In the genomic region with DNA sequence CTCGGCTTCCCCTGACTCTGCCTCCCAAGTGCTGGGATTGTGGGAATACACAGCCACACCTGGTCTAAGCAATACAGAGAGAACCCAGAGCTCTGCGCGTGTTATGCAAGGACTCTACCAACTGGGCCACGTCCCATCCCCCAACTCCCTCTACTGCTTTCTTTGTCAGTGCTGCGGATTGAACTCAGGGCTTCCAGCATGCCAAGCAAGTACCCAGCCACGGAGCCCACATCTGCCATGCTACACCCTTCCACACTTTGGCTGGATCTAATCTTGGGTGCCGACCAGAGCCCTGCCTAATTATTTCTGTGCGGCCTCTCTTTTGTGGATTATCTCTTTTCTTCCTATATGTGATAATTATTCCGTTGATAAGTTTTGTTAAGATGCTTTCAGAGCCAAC, we compare ENCODE assay signal across 22 mouse cellular contexts.
DNase-seq lines count a peak whose midpoint lies in the region; ATAC-seq and TF ChIP-seq lines count a peak whose summit lies in the region.
"Had no signal": no experiment of that assay in that cellular context is flagged by ENCODE, and none has a peak within 500 bp of the region (broad histone marks: within the 10 kb centered on the region; RNA-seq: fewer than 3 reads in every experiment).

No protein-coding gene starts in this region.

- no peaks in the 10 kb centered on the region for H3K9me3 ChIP-seq in hindbrain, embryonic 10.5 days
- H3K9me3 ChIP-seq in hindbrain, embryonic 16.5 days (ENCODE audit: control insufficient read depth, low read length) = no peaks in the 10 kb centered on the region
- H3K9me3 ChIP-seq in midbrain, embryonic 13.5 days = no peaks in the 10 kb centered on the region
- no peaks in the 10 kb centered on the region for H3K9me3 ChIP-seq in midbrain, postnatal 0 days (ENCODE audit: low read length)
- H3K9me3 ChIP-seq in forebrain, embryonic 13.5 days (replicated peaks) = no peaks in the 10 kb centered on the region
- H3K9me3 ChIP-seq in forebrain, postnatal 0 days (ENCODE audit: low read length) = no peaks in the 10 kb centered on the region
- H3K9me3 ChIP-seq: embryonic facial prominence, embryonic 15.5 days; heart, embryonic 13.5 days; hindbrain, embryonic 12.5 days had no signal

- TF ChIP-seq CTCF in midbrain, postnatal 0 days (IDR thresholded peaks at IDR 0.05) = no peak
- TF ChIP-seq CTCF in forebrain, postnatal 0 days (IDR thresholded peaks at IDR 0.05; ENCODE audit: low read depth) = no peak

- ATAC-seq in hindbrain, embryonic 16.5 days = no peak
- no peak for ATAC-seq in midbrain, embryonic 13.5 days
- no peak for ATAC-seq in midbrain, postnatal 0 days (ENCODE audit: low FRiP score)
- peak; percentile 85 for ATAC-seq in forebrain, embryonic 13.5 days
- no peak for ATAC-seq in forebrain, postnatal 0 days
- ATAC-seq: activated CD4-positive, CD25-positive, alpha-beta regulatory T cell, adult 4 months; hindbrain, postnatal 0 days had no signal

- H3K9ac ChIP-seq in hindbrain, embryonic 16.5 days (ENCODE audit: low read depth, low read length) = no peak overlapping the region
- no peak overlapping the region for H3K9ac ChIP-seq in midbrain, embryonic 13.5 days (replicated peaks)
- no peak overlapping the region for H3K9ac ChIP-seq in midbrain, postnatal 0 days (replicated peaks; ENCODE audit: low read length, poor library complexity, severe bottlenecking)
- no peak overlapping the region for H3K9ac ChIP-seq in forebrain, embryonic 13.5 days
- H3K9ac ChIP-seq in forebrain, postnatal 0 days = no peak overlapping the region
- H3K9ac ChIP-seq: embryonic facial prominence, embryonic 15.5 days; heart, embryonic 13.5 days; hindbrain, embryonic 12.5 days had no signal

- H3K4me1 ChIP-seq in hindbrain, embryonic 10.5 days (replicated peaks) = peaks cover 13% of the 10 kb centered on the region
- no peaks in the 10 kb centered on the region for H3K4me1 ChIP-seq in hindbrain, embryonic 16.5 days (ENCODE audit: control insufficient read depth, insufficient read depth, low read depth, low read length)
- H3K4me1 ChIP-seq in midbrain, embryonic 13.5 days (replicated peaks) = peaks cover 13% of the 10 kb centered on the region
- no peaks in the 10 kb centered on the region for H3K4me1 ChIP-seq in midbrain, postnatal 0 days (ENCODE audit: insufficient read depth, low read length)
- peaks cover 14% of the 10 kb centered on the region; the same call in 1 of the 2 replicates for H3K4me1 ChIP-seq in forebrain, embryonic 13.5 days
- no peaks in the 10 kb centered on the region for H3K4me1 ChIP-seq in forebrain, postnatal 0 days (ENCODE audit: insufficient read depth)
- H3K4me1 ChIP-seq: embryonic facial prominence, embryonic 15.5 days; hindbrain, embryonic 12.5 days had no signal

- peak overlapping the region; percentile 66 for H3K27ac ChIP-seq in hindbrain, embryonic 10.5 days
- H3K27ac ChIP-seq in hindbrain, embryonic 16.5 days (ENCODE audit: low read depth, low read length) = no peak overlapping the region
- peak overlapping the region; percentile 39; the same call in 1 of the 2 replicates for H3K27ac ChIP-seq in midbrain, embryonic 13.5 days
- H3K27ac ChIP-seq in midbrain, postnatal 0 days (ENCODE audit: low read depth, low read length) = no peak overlapping the region
- H3K27ac ChIP-seq in forebrain, embryonic 13.5 days = peak overlapping the region; percentile 65
- H3K27ac ChIP-seq in forebrain, postnatal 0 days (ENCODE audit: low read depth, low read length) = no peak overlapping the region
- H3K27ac ChIP-seq: embryonic facial prominence, embryonic 15.5 days; heart, embryonic 13.5 days; hindbrain, embryonic 12.5 days; hindbrain, postnatal 0 days had no signal

- DNase-seq in hindbrain, embryonic 10.5 days (ENCODE audit: low spot score) = no peak
- no peak for DNase-seq in midbrain, postnatal 0 days (ENCODE audit: low spot score)
- peak; percentile 13 for DNase-seq in forebrain, postnatal 0 days
- DNase-seq in left cerebral cortex, postnatal 36 days (ENCODE audit: low spot score in 2 of 2) = no peak
- DNase-seq in T-cell, adult 2 months (ENCODE audit: low spot score) = no peak
- DNase-seq: adrenal gland, postnatal 25 days; cerebellum, adult 11 months; cerebellum, adult 8-10 months; cerebellum, postnatal 14 days; embryo, embryonic 11 days; gastrocnemius, postnatal 36 days; heart, adult 11 months; heart, postnatal 36 days had no signal

- 80% methylated on average over 9 of the region's 9 CpGs for WGBS in hindbrain, embryonic 10.5 days
- 73% methylated on average over 9 of the region's 9 CpGs for WGBS in hindbrain, embryonic 16.5 days
- WGBS in midbrain, embryonic 13.5 days = 51% methylated on average over 9 of the region's 9 CpGs
- 58% methylated on average over 9 of the region's 9 CpGs for WGBS in midbrain, postnatal 0 days
- WGBS in forebrain, embryonic 13.5 days = 25% methylated on average over 9 of the region's 9 CpGs
- WGBS in forebrain, postnatal 0 days = 34% methylated on average over 9 of the region's 9 CpGs

- no peaks in the 10 kb centered on the region for H3K36me3 ChIP-seq in hindbrain, embryonic 10.5 days
- no peaks in the 10 kb centered on the region for H3K36me3 ChIP-seq in hindbrain, embryonic 16.5 days (ENCODE audit: control insufficient read depth, insufficient read depth, low read length)
- H3K36me3 ChIP-seq in midbrain, embryonic 13.5 days = no peaks in the 10 kb centered on the region
- no peaks in the 10 kb centered on the region for H3K36me3 ChIP-seq in midbrain, postnatal 0 days (ENCODE audit: insufficient read depth, low read length)
- no peaks in the 10 kb centered on the region for H3K36me3 ChIP-seq in forebrain, embryonic 13.5 days (ENCODE audit: poor library complexity, severe bottlenecking)
- H3K36me3 ChIP-seq in forebrain, postnatal 0 days (ENCODE audit: insufficient read depth) = no peaks in the 10 kb centered on the region
- H3K36me3 ChIP-seq: embryonic facial prominence, embryonic 15.5 days; heart, embryonic 13.5 days; hindbrain, embryonic 12.5 days had no signal

- intact Hi-C loops in left cerebral cortex, postnatal 36 days (cut with DNase I) = loop anchor here (10.0 kb wide), 1 partner anchor 115 kb away; the partner anchor contains the start of gene Umodl1

- no peak overlapping the region for H3K4me3 ChIP-seq in hindbrain, embryonic 10.5 days
- H3K4me3 ChIP-seq in hindbrain, embryonic 16.5 days (ENCODE audit: low read length) = no peak overlapping the region
- no peak overlapping the region for H3K4me3 ChIP-seq in midbrain, embryonic 13.5 days (replicated peaks)
- H3K4me3 ChIP-seq in midbrain, postnatal 0 days (ENCODE audit: low read depth, low read length) = no peak overlapping the region
- H3K4me3 ChIP-seq in forebrain, embryonic 13.5 days = no peak overlapping the region
- no peak overlapping the region for H3K4me3 ChIP-seq in forebrain, postnatal 0 days (ENCODE audit: low read depth, low read length)
- H3K4me3 ChIP-seq: embryonic facial prominence, embryonic 15.5 days; erythroblast, embryonic 14.5 days; heart, embryonic 13.5 days; hindbrain, embryonic 12.5 days had no signal

- H3K27me3 ChIP-seq in hindbrain, embryonic 10.5 days (ENCODE audit: insufficient read depth, poor library complexity, severe bottlenecking) = no peaks in the 10 kb centered on the region
- H3K27me3 ChIP-seq in hindbrain, embryonic 16.5 days (replicated peaks; ENCODE audit: control insufficient read depth, insufficient read depth, low read length) = no peaks in the 10 kb centered on the region
- no peaks in the 10 kb centered on the region for H3K27me3 ChIP-seq in midbrain, embryonic 13.5 days
- no peaks in the 10 kb centered on the region for H3K27me3 ChIP-seq in midbrain, postnatal 0 days (ENCODE audit: insufficient read depth, low read length)
- no peaks in the 10 kb centered on the region for H3K27me3 ChIP-seq in forebrain, embryonic 13.5 days
- no peaks in the 10 kb centered on the region for H3K27me3 ChIP-seq in forebrain, postnatal 0 days (ENCODE audit: insufficient read depth, low read length)
- H3K27me3 ChIP-seq: embryonic facial prominence, embryonic 15.5 days; heart, embryonic 13.5 days had no signal

- no peak overlapping the region for H3K4me2 ChIP-seq in hindbrain, embryonic 16.5 days (ENCODE audit: low read length)
- H3K4me2 ChIP-seq in midbrain, embryonic 13.5 days (replicated peaks) = no peak overlapping the region
- no peak overlapping the region for H3K4me2 ChIP-seq in midbrain, postnatal 0 days (ENCODE audit: low read depth, low read length, poor library complexity, severe bottlenecking)
- no peak overlapping the region for H3K4me2 ChIP-seq in forebrain, embryonic 13.5 days
- H3K4me2 ChIP-seq in forebrain, postnatal 0 days (ENCODE audit: low read depth) = no peak overlapping the region
- H3K4me2 ChIP-seq: embryonic facial prominence, embryonic 15.5 days; heart, embryonic 13.5 days; hindbrain, embryonic 12.5 days had no signal

Comparison
In these comparisons a context has a peak if more than half of its experiments do, and no peak if none do; other contexts are left out.
1. H3K27ac ChIP-seq: peak in hindbrain, embryonic 10.5 days (single experiment), midbrain, embryonic 13.5 days (single experiment) and forebrain, embryonic 13.5 days (single experiment); none in hindbrain, embryonic 16.5 days (single experiment), midbrain, postnatal 0 days (single experiment) and forebrain, postnatal 0 days (single experiment).